Mouse (Mus musculus) forelimb bud, embryonic 11.5 days (tissue): ENCODE results near the gene Cyp27b1.
"Not testable (repeated sequence)": the region's sequence is repeated elsewhere in the genome, so short reads cannot be mapped to it uniquely, and the experiment has no call there.

ENCODE experiments used
- DNase-seq: peaks from one replicate; pipeline ENCODE4 v3.0.0-alpha.2; 2012; ENCODE audit warnings: low read depth, low spot score

Cyp27b1 gene

GRCm38 (mm10) chr10:127049395-127050118 lies 1.5 kb downstream of the Cyp27b1 start:
- no peak for DNase-seq

- DNase-seq: no peak
These were observed 2.0 kb downstream of the Cyp27b1 start for GRCm38 (mm10) chr10:127050119-127050474.

GRCm38 (mm10) chr10:127054646-127055045 lies 6.6 kb downstream of the Cyp27b1 start:
- DNase-seq: no peak

- no peak for DNase-seq
These were observed 7.4 kb downstream of the Cyp27b1 start for GRCm38 (mm10) chr10:127055406-127055805.

GRCm38 (mm10) chr10:127056490-127056889 lies 8.4 kb downstream of the Cyp27b1 start:
- DNase-seq: no peak

GRCm38 (mm10) chr10:127058161-127058560 lies 10.1 kb downstream of the Cyp27b1 start:
- peak; percentile 82 for DNase-seq

GRCm38 (mm10) chr10:127058708-127059107 lies 10.7 kb downstream of the Cyp27b1 start:
- DNase-seq: no peak

- DNase-seq: no peak
These were observed 11.3 kb downstream of the Cyp27b1 start for GRCm38 (mm10) chr10:127059174-127059967.

GRCm38 (mm10) chr10:127059968-127060916 lies 12.2 kb downstream of the Cyp27b1 start, which contains the start of gene March9:
TSS of gene March9 (minus strand) at chr10:127060184.
- no peak for DNase-seq

GRCm38 (mm10) chr10:127061085-127061484 lies 13.0 kb downstream of the Cyp27b1 start:
- DNase-seq: no peak

GRCm38 (mm10) chr10:127061513-127061912 lies 13.5 kb downstream of the Cyp27b1 start:
- no peak for DNase-seq

- DNase-seq: not testable (repeated sequence)
These were observed 14.1 kb downstream of the Cyp27b1 start for GRCm38 (mm10) chr10:127062101-127062500.

GRCm38 (mm10) chr10:127062503-127062902 lies 14.5 kb downstream of the Cyp27b1 start:
- no peak for DNase-seq

GRCm38 (mm10) chr10:127063239-127063872 lies 15.3 kb downstream of the Cyp27b1 start, which contains the start of gene Cdk4:
TSS of gene Cdk4 (plus strand) at chr10:127063534.
- peak; percentile 99 for DNase-seq

- DNase-seq: no peak
These were observed 16.1 kb downstream of the Cyp27b1 start for GRCm38 (mm10) chr10:127063913-127064870.

GRCm38 (mm10) chr10:127065981-127066380 lies 17.9 kb downstream of the Cyp27b1 start:
- DNase-seq: no peak

GRCm38 (mm10) chr10:127066519-127067018 lies 18.5 kb downstream of the Cyp27b1 start:
- DNase-seq: no peak

GRCm38 (mm10) chr10:127068360-127069038 lies 20.4 kb downstream of the Cyp27b1 start:
- no peak for DNase-seq
